Mouse (Mus musculus) thymus, postnatal 10 days (tissue): ENCODE measurements around the gene 5031439G07Rik.
A peak's percentile ranks its signal among the peaks of the same experiment; 100 is the strongest.

ENCODE experiments used
- DNase-seq, 2 experiments: peaks; one replicate each; pipeline ENCODE4 v3.0.0; 2021; ENCODE audit warnings: low spot score in 2 of 2

5031439G07Rik gene

GRCm38 (mm10) chr15:84995041-84995440, 6.7 kb upstream of the 5031439G07Rik start:
- no peak for DNase-seq

DNA sequence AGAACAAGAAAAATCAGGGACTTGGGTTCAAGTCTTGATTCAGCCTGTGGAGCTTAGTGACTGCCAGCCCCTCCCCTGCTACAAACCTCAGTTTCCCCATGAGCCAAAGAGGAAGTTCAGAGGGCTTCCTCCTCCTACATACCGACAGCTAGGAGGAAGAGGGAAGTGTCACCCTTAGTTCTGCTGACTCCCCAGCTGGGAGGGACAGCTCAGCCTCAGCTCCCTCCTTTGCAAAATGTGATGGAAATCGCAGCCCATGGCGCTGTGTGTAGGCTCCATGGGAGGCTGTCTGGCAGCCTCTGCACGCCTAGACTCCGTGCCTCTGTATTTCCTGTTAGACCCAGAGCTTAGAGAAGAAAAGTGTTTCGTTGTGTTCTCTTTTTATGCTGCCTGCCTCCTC, 6.1 kb upstream of the 5031439G07Rik start:
- no peak for DNase-seq

GRCm38 (mm10) chr15:84989771-84990170, 1.4 kb upstream of the 5031439G07Rik start:
- DNase-seq = no peak

DNA sequence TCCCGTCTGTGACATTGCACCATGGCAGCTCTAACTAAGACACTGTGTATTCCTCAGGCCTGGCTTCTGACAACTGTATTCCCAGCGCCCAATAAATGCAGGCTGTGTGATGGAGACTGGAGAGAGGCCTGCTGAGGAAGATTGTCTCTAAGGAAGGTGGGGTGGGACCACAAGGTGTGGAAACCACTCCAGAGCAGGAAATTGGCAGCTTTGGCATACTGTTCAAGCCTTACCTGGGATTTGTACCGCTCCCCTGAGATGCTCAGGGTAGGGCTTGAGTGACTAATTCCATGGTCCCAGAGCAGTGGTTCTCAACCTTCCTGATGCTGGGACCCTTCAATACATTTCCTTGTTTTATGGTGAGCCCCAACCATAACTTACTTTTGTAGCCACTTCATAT, 747 bp upstream of the 5031439G07Rik start:
- no peak for DNase-seq

- DNase-seq = peak; percentile 25 to 30
Measured at GRCm38 (mm10) chr15:84987020-84987815, 1.1 kb downstream of the 5031439G07Rik start.

DNA sequence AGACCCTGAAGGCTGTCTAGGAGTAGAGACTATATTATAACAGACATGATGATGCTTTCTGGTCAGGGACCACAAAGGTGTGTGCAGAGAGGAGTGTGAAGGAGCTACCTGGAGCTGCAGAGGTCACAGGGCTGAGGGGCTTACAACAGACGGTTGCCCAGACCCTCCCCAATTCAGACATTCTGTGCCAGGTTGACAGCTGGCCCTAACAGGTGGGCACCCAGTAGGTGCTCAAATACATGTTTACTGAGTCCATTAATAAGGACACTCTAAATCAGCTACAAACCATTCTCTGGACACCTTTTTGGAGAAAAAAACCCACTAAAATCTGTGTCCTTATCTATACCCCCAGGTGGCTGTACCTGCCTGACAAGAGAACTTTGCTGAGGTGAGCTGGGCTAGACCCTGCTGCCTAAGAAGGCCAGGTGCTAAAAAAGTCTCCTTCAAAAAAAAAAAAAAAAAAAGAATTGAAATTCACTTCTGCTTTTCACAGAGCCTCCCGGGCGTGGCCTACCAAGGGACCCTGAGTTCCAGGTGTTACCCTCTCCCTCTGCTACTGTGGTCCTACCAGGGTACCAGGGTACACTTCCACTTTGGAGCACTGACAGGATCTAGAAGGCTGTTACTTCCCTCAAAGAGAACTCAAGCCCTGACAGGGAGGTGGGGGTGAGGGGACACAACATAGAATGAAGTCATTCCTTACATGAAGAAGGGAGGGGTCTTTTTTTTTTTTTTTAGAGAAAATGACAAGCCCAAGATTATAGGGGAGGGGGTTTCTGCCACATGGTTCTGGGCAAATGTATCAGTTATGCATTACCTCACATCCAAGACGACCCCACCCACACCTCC, 2.0 kb downstream of the 5031439G07Rik start:
- no peak for DNase-seq

DNA sequence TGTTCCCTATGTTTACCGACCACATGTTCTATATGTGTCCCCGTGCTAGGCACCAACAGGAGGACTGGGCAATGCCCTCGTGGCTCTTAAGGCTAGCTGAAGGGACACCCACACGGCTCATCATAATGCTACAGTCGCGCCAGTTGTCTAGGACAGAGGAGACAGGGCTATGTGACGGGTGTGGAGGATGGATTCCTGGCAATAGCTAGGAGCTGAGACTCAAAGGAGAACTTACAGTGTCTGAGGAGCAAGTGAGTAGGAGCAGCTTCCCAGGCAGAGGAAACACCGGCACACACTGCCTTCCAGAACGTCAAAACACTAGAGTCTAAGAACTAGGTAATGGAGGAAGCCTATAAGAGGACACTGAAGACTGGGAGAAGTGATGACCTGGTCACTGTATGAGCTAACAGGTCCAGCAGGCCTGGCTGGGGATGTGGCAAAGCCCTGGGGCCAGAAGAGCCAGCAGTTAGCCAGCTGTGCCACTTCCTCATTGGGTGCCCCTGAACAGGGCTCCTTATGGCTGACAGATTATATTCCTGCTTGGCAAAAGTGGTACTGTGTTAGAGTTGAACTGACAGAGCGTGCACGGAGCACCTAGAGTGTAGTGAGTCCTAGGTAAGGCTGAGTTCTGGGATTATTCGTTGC, 2.7 kb downstream of the 5031439G07Rik start:
- DNase-seq = no peak

DNA sequence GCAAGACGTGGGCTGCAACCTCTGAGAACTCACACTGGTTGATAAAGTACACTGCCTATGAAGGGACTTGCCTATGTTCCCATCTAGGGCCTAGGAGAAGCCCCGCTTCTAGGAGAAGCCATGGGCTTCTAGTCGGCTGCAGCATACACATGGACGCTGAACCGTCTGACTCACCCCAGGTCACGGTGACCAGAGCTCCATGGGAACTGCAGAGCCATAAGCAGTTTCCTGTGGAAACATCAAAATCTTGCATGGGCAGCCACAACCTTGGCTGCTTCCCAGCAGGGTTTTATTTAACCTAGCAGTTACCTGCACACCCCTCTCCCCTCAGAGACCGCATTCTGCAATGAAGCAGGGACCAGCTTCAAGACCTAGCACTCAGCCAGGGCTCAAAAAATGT, 4.6 kb downstream of the 5031439G07Rik start:
- no peak for DNase-seq

GRCm38 (mm10) chr15:84982888-84983287, 5.5 kb downstream of the 5031439G07Rik start:
- no peak for DNase-seq

- no peak for DNase-seq
Measured at GRCm38 (mm10) chr15:84981609-84982313, 6.6 kb downstream of the 5031439G07Rik start.

DNA sequence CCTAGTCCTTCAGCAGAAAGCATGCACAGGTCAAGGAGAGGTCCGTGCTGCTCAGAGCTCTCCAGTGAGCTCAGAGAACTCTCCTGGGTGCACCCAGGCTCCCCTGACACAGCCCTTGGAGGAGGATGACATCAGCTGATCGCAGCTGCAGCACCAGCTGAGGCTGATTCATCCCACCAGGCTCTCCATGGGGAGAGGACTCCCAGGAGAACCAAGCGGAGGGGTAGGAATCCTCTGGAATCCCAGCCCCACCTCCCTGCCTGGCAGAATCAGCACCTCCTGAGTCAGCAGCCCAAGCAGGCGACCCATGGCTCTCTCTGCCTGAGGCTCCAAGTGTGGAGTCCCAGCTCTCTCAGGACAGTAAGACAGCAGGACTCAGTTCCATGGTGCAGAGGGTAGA, 12.6 kb downstream of the 5031439G07Rik start:
- DNase-seq = no peak

- DNase-seq = no peak
Measured at GRCm38 (mm10) chr15:84973544-84973871, 14.8 kb downstream of the 5031439G07Rik start.

GRCm38 (mm10) chr15:84972860-84973543, 15.3 kb downstream of the 5031439G07Rik start:
- DNase-seq = no peak

GRCm38 (mm10) chr15:84968534-84968933, 19.8 kb downstream of the 5031439G07Rik start:
- DNase-seq = no peak

GRCm38 (mm10) chr15:84965575-84966360, 22.6 kb downstream of the 5031439G07Rik start:
- DNase-seq = peak in 1 of 2 experiments; percentile 74

- no peak for DNase-seq
Measured at GRCm38 (mm10) chr15:84964771-84965170, 23.6 kb downstream of the 5031439G07Rik start.

DNA sequence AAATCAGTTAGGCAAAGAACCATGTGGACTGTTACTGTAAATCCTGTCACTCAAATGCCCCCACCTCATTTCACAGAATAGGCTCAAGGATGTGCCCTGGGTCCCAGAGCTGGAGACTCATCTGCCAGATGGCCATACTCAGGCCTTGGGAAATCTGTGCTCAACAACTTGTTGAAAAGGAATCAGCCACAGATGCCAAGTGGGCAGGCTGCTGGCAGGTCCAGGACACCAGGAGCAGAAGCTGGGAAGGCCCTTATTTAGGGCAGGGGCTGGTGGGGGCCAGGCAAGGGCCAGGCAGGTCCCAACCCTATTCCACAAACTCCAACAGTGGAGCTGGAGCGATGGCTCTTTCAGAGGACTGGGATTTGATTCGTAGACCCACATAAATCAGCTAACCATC, 25.8 kb downstream of the 5031439G07Rik start:
- no peak for DNase-seq

DNA sequence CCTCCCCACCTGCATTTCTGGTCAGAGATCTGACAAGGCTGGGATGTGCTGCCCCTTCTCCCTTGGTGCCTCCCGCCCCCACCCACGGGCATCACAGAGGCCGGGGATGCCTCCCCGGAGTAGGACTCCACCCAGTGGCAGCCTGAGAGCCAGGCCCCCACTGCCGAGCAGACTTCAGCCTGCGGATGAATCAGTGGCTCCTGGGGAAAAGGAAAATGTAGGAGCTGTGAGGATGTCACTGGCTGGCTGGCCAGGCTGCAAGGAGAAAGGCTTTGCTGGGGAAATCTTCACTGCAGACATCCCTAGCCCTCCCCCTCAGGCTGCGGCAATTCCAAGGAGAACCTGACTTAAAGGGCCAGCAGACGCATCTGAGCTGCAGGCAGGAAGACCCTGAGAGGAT, 27.7 kb downstream of the 5031439G07Rik start:
- DNase-seq = no peak

- DNase-seq = no peak
Measured at GRCm38 (mm10) chr15:84959891-84960290, 28.5 kb downstream of the 5031439G07Rik start.

- no peak for DNase-seq
Measured at GRCm38 (mm10) chr15:84958331-84958730, 30.0 kb downstream of the 5031439G07Rik start.
